Mouse (Mus musculus) brain, embryonic 14.5 days (tissue): Measurements from ENCODE around the gene Gm5622. TPM values are rescaled to one million over a fixed set of nuclear protein-coding genes. Genes with fewer than 3 reads are reported as not detected.
"Not testable (repeated sequence)": the region's sequence is repeated elsewhere in the genome, so short reads cannot be mapped to it uniquely, and the experiment has no call there.

Experiments
- DNase-seq: peaks from one replicate; pipeline ENCODE4 v3.0.0-alpha.2; 2011; ENCODE audit warnings: low read depth
- CTCF ChIP-seq: fragments of 200-500 bp; IDR thresholded peaks from 2 replicates; pipeline ENCODE4 v1.5.1; 2012; ENCODE audit warnings: inconsistent platforms, mild to moderate bottlenecking, moderate library complexity, borderline replicate concordance; ENCODE audit not compliant: insufficient read depth, insufficient read length; ENCODE audit errors: extremely low read depth
- POLR2A ChIP-seq: fragments of 200-500 bp; IDR thresholded peaks from 2 replicates; pipeline ENCODE4 v1.6.1; 2012; ENCODE audit warnings: mild to moderate bottlenecking, inconsistent platforms, borderline replicate concordance; ENCODE audit not compliant: poor library complexity, insufficient read depth, insufficient read length, severe bottlenecking; ENCODE audit errors: extremely low read depth
- polyA plus RNA-seq: library from polyadenylated mRNA; depleted of rRNA; stranded (reverse); fragments of >200 nt; gene quantifications from 2 replicates; pipeline ENCODE4 v1.2.3, GENCODE M21; 2012; rRNA removed

Gm5622 gene
- polyA plus RNA-seq, result not detected in 2 replicates

- no peak for DNase-seq
- TF ChIP-seq CTCF (no peak), POLR2A (no peak)
Measured at GRCm38 (mm10) chr14:51552490-51552889, at the start of gene Gm5622. Gm5622 (plus strand) TSS chr14:51552790.

- no peak for DNase-seq
- TF ChIP-seq CTCF, result no peak
- no peak for TF ChIP-seq POLR2A
Measured at GRCm38 (mm10) chr14:51507416-51507815, 45.2 kb upstream of the Gm5622 start.

- not testable (repeated sequence) for DNase-seq
Measured at GRCm38 (mm10) chr14:51573963-51574362, 21.4 kb downstream of the Gm5622 start, which contains the start of gene Gm17175. Gm17175 (minus strand) TSS chr14:51574063.

- not testable (repeated sequence) for DNase-seq
Measured at GRCm38 (mm10) chr14:51592039-51592438, 39.4 kb downstream of the Gm5622 start, which contains the start of gene Gm17174. Gm17174 (minus strand) TSS chr14:51592139.

- no peak for DNase-seq
- TF ChIP-seq CTCF, result no peak
- TF ChIP-seq POLR2A, result no peak
Measured at GRCm38 (mm10) chr14:51611210-51611609, 58.6 kb downstream of the Gm5622 start, which contains the start of gene Gm17078. Gm17078 (minus strand) TSS chr14:51611310.

- not testable (repeated sequence) for DNase-seq
Measured at GRCm38 (mm10) chr14:51632426-51632825, 79.8 kb downstream of the Gm5622 start.

GRCm38 (mm10) chr14:51635566-51635965 is 83.0 kb downstream of the Gm5622 start, which contains the start of gene Gm4181:
Gm4181 (minus strand) TSS chr14:51635666.
- not testable (repeated sequence) for DNase-seq

- TF ChIP-seq CTCF (no peak), POLR2A (no peak)
- no peak for DNase-seq
Measured at GRCm38 (mm10) chr14:51677269-51677668, 124.7 kb downstream of the Gm5622 start.

GRCm38 (mm10) chr14:51695368-51695767 is 142.8 kb downstream of the Gm5622 start, which contains the start of gene Gm17079:
Gm17079 (minus strand) TSS chr14:51695468.
- DNase-seq, result not testable (repeated sequence)

Other genes starting within 250 kb of the Gm5622 start
- not detected in 2 replicates for gene Gm7247, start 191.0 kb upstream of the Gm5622 start, polyA plus RNA-seq
- not detected in 2 replicates for gene Vmn2r88, start 142.0 kb upstream of the Gm5622 start, polyA plus RNA-seq
- gene Vmn2r89, start 100.9 kb upstream of the Gm5622 start, polyA plus RNA-seq, result not detected in 2 replicates
- not detected in 2 replicates for gene Gm17175, start 21.3 kb downstream of the Gm5622 start, polyA plus RNA-seq
- not detected in 2 replicates for gene Gm17174, start 39.3 kb downstream of the Gm5622 start, polyA plus RNA-seq
- gene Gm17078, start 58.5 kb downstream of the Gm5622 start, polyA plus RNA-seq, result not detected in 2 replicates
- gene Gm4181, start 82.9 kb downstream of the Gm5622 start, polyA plus RNA-seq, result not detected in 2 replicates
- gene Gm17079, start 142.7 kb downstream of the Gm5622 start, polyA plus RNA-seq, result not detected in 2 replicates
- not detected in 2 replicates for gene Gm5800, start 164.4 kb downstream of the Gm5622 start, polyA plus RNA-seq
- not detected in 2 replicates for gene Ang4, start 220.8 kb downstream of the Gm5622 start, polyA plus RNA-seq
- not detected in 2 replicates for gene AY358078, start 247.3 kb downstream of the Gm5622 start, polyA plus RNA-seq